Mouse (Mus musculus): ENCODE results near the gene Fasl.

Gene Fasl

DNA sequence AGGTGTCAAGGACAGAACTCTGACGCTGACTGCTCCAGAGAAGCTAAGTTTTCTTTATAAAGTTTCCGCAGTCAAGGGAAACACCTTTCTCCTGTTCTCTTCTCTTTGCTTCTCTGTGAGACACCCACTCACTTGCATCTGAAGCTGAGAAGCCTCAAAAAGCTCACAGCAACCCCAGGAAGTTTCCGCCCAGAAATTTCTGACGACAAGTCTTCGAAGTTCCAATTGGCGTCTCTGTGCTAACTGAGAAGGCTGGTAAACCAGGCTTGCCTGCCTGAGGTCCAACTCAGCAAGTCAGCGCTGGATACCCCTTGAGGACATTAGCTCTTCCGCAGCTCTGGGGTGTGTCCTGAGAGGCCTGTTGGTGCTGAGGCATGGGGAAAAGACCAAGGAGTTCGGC is at the start of gene Fasl:
Gene Fasl (minus strand): TSS at position 157 of the 400 bp plus-strand sequence.
- DNase-seq (ENCODE audit: inconsistent age in 2 of 2, low spot score in 1 of 2) = no peak

DNA sequence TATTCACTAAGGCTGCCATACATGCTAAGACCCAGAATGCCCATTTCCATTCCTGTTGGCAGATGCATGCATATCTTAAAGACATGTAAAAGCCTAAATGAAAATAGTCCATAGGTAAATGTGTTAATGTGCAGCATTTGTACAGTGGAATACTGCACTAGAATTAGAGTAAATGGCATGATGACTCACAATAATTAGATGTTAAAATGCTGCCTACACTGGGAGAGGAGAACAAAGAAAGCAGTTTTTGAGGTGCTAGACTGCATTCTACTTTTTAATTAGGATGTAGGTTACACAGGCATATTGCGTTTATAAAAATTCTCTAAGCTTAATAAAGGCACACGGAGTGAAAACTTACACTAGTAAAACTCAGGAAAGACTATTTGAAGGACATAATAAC is 38.4 kb upstream of the Fasl start:
- DNase-seq (ENCODE audit: inconsistent age in 2 of 2, low spot score in 1 of 2) = no peak

DNA sequence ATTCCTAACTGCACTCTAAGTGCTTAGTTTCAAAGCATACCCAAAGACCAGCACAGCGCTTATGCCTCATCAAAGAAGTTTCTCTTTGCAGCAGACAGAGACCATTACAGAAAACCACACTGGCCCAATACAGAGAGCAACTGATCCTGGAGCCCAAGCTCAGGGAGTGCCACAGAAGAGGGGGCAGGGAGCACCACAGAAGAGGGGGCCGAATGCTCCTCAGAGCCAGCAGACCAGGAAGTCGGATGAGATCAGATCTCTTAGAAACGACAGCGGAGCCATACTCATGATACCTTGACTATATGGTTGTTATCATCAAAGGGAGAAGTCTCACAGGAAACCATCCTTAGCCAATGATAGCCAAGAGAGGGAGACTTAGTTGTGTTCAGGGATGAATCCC is 21.1 kb upstream of the Fasl start:
- DNase-seq (ENCODE audit: inconsistent age in 2 of 2, low spot score in 1 of 2) = no peak

DNA sequence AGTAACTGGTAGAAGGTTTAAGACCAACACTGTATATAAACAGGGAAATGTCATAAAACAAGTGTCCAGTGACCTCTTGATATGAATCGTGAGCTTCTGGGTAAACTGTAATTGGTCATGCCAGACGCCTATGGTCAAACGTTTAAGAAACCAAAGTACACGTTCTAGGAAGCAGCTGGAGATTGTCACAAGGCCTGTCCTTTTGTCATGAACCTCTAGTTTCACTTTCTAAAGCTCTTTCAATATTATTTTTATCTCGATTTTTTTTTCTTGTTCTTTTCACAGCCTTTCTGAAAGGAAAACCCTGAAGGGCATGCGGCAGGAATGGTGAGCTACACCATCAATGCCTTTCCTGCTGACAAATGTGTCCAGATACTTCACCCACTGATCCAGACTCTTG is 20.7 kb upstream of the Fasl start:
- no peak for DNase-seq (ENCODE audit: inconsistent age in 2 of 2, low spot score in 1 of 2)

DNA sequence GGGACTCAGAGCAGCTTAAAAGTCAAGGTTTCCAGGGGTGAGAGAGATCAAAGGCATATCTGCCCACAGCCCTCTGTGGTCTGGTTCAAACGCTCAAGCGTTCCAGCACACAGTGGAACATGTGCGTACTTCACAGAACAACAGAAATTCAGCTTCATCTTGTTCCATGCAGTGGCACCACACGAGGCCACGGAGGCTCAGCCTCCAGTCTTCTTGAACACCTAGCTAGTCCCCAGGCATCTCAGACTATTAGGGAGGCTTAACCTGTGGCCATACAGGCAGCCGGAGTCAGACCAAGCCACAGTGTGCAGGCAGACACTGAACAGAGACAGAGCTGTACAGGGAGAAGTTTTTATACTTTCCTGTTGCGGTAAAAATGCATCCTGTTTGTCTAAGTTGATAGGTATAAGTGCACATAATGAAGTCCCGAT is 16.3 kb upstream of the Fasl start:
- peak; percentile 51 to 69 for DNase-seq (ENCODE audit: inconsistent age in 2 of 2, low spot score in 1 of 2)

DNA sequence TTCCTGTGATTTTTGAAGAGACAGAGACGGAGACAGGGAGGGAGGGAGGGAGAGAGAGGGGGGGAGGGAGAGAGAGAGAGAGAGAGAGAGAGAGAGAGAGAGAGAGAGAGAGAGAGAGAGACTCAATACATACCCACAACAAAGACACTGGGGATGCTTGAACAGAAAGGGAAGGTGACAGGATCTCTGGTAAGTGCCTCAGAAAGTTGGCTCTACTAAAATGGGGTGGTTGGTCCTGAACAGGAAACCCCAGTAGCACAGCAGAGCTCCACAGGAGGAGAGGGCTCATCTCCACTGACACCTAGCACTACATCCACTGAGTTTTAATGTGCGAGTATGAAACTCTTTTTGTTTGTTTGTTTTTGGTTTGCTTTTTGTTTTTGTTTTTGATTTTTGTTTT is 13.0 kb upstream of the Fasl start:
- DNase-seq (ENCODE audit: inconsistent age in 2 of 2, low spot score in 1 of 2) = no peak

DNA sequence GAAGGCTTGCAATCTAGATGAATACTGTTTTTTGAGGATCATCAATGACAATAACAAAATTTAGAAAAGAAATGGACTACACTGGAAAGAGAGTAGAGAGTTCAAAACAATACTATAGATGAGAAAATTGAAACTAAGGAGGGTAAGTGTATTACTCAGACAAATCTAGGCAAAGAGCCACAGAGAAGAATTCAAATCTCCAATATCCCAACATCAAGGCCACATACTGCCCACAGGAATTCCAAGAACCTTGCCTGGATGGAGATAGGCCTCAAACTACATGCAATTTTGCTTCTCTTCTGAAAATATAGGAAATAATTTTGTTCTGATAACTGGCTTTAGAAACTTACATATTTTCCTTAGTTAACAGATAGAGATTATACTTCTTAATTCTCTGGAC is 12.0 kb upstream of the Fasl start:
- DNase-seq (ENCODE audit: inconsistent age in 2 of 2, low spot score in 1 of 2) = no peak

DNA sequence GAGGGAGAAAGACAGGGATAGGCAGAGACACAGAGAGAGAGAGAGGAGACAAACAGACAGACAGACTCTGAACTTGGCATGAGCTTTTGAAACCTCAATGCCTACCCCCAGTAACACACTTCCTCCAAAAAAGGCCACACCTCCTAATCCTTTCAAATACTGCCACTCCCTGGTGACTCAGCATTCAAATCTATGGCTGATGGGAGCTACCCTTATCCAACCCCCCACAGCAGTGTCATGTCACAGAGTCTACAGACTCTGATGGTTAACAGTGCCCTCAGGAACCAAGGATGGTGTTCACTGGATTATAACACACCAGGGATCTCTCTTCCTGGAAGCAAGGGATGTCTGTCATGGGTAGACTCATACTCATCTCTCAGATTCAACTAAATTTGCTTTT is 11.5 kb upstream of the Fasl start:
- DNase-seq (ENCODE audit: inconsistent age in 2 of 2, low spot score in 1 of 2) = no peak

DNA sequence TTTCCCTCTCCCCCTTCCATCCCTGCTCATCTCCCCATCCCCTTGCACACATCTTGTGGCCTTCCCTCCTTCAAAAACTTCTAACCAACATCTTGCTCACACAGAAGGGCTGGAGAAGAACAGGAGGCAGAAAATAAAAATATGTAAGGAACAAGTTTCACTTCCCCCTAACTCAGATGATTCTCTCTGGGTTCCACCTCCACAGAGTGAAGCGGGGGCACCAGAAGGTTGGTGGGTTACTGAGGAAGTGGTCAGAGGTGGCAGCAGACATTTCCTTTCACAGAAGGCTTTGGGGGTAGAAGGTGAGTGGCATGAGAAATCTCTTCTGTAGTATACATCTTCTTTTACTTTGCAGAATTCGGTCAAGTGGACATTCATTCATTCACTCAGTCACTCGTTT is 10.6 kb upstream of the Fasl start:
- no peak for DNase-seq (ENCODE audit: inconsistent age in 2 of 2, low spot score in 1 of 2)

DNA sequence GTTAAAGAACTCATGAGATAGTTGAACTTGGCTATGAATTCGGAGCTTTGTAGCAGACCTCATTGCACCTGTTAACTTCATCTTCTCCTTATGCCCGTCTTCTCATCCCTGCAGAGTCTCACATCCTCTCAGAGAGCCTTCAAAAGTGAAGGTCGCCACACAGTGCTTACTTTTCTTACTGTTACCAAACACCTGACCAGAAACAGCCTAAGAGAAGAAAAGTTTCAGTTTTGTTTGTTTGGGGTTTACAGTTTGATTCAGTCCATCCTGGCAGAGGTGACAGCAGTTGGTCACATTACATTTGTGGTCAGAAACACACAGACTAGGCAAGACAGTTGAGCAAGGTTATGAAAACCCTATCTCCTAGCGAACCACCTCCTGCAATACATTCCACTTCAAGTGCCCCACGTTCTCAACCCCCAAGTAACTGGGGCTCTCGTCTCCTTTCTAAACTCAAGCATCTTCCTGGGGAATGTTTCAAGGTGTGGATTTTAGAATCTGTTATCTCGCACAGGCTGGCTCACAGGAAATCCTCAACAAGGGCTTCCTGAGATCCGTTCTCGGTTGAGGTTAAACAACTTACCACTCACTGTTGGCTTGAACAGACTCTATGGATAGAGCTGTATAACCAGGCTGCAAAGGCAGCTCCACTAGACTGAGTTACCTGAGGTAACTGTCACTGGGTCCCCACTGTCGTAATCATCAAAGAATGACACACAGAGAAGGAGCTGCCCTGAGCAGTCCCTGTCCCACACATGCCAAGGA is 6.3 kb upstream of the Fasl start:
- DNase-seq (ENCODE audit: inconsistent age in 2 of 2, low spot score in 1 of 2) = no peak

DNA sequence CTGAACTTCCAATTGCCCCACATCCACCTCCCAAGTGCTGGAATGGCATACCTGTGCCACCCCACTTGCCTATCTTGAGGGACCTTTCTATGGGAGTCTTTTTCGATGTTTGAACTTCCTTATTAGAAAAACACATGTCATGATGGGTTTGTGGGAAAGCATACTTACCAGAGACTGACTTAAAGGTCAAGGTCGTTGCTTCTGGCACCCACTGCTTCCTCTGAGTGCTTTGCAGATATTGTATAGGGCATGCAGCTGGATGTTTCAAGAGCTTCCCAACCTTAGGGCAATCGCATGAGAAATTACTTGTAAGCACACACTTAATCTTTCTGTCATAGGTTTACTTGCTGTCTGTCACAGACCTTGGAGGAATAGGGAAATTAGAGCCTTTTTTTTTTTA is 5.0 kb upstream of the Fasl start:
- peak in 1 of 2 experiments; percentile 39 for DNase-seq (ENCODE audit: inconsistent age in 2 of 2, low spot score in 1 of 2)

DNA sequence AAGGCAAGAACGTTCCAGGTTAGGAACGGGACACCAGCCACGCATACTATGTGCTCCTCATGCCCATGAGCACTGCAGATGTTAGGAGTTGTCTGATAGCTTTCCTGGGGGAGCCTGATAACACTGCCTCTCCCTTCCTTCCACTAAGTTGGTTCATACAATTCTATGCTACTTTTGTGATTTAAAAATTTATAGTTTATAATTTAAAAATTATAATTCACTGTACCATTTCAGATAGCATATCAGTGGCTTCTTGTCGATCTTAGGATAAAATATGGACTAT is 4.3 kb upstream of the Fasl start:
- DNase-seq (ENCODE audit: inconsistent age in 2 of 2, low spot score in 1 of 2) = no peak

DNA sequence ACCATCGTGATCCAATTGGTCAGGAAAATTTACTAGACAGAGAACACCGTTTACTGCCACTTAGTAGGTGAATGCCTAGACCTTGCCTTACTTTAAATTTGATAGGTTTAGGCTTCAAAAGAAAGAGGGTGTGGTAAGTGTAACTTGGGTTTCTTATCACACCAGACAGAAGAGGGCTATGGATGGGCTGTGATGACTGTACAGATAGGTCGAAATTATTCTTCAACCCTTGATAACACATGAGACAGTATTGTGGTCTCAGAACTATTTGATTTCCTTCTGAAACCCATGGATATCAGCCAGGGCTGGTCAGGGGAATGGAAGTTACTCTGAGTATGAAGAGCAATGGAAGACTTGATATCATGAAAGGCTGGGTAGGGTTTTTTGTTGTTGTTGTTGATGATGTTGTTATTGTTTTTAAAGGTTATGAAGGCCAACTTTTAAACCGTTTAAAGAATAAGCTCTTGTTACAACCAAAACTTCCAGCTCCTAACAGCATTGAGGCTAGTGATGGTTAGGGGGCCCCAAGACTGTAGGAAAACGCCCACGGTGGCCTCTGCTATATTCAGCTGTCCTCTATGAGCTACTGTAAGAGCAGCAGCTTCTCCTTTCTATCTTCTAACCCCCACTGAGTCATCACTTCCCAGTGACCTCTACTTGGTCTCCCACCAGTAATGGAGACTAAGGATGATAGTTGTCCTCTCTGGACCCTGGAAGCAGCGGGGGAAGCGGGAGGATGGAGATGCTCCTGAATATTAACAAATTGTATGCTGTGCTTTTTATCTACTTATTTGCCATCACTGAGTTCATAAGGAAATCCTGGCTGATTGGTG is 3.8 kb upstream of the Fasl start:
- no peak for DNase-seq (ENCODE audit: inconsistent age in 2 of 2, low spot score in 1 of 2)

DNA sequence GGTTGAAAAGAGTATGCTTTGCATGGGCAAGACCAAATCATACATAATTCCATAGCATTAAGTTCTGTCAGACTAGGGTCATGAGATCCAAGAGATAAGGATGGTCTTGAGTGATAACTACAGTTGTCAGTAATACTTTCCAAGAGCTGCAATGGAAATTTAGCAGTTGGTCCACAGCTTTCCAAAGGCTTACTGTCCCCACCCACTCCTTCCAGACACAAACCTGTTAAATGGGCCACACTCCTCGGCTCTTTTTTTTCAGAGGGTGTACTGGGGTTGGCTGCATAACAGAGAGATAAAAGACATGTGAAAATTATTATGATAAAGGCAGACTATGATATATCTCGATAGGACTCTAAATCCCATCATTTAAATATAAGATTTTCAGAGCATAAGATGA is 5.6 kb downstream of the Fasl start:
- no peak for DNase-seq (ENCODE audit: inconsistent age in 2 of 2, low spot score in 1 of 2)

DNA sequence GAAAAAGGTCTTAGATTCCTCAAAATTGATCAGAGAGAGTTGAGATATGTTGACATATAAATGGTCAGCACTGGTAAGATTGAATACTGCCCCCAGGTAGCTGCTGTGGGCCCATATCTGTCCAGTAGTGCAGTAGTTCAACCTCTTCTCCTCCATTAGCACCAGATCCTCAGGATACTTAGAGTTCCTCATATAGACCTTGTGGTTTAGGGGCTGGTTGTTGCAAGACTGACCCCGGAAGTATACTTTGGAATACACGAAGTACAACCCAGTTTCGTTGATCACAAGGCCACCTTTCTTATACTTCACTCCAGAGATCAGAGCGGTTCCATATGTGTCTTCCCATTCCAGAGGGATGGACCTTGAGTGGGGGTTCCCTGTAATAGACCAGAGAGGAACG is 6.7 kb downstream of the Fasl start:
- no peak for DNase-seq (ENCODE audit: inconsistent age in 2 of 2, low spot score in 1 of 2)

DNA sequence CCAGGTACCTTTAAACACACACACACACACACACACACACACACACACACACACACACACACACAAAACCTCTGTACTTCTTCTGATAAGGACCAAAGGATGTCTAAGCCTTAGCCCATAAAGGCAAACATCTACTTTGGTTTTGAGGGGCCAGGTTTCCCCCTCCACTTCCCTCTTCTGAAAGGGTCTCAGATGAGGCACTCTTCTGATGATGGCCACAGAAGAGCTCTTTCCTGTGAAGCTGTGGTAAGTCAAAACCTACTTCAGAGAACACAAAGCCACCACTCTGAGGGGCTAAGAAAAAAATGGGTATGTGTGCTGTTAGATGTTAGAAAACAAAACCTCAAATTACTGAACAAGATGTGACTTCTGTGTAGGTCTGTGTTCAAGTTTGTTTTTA is 9.2 kb downstream of the Fasl start:
- DNase-seq (ENCODE audit: inconsistent age in 2 of 2, low spot score in 1 of 2) = no peak

DNA sequence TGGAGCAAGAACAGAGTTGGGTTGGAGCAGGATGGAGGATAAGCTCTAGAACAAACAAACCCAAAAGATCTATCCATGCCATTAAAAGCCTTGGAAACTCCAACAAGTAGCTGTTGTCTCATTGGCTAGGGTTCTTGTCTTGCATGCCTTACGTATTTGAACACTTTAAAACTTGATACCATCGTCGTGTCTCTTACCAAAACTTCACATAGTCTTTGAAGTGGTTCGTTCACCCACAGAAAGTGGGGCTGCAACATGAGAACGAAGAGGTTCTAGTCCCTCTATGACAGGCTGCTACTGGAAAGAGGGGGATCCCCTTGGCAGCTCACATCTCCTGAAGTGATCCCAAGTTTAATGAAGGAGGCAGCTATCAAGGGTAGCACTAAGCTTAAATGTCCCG is 13.1 kb downstream of the Fasl start:
- no peak for DNase-seq (ENCODE audit: inconsistent age in 2 of 2, low spot score in 1 of 2)

DNA sequence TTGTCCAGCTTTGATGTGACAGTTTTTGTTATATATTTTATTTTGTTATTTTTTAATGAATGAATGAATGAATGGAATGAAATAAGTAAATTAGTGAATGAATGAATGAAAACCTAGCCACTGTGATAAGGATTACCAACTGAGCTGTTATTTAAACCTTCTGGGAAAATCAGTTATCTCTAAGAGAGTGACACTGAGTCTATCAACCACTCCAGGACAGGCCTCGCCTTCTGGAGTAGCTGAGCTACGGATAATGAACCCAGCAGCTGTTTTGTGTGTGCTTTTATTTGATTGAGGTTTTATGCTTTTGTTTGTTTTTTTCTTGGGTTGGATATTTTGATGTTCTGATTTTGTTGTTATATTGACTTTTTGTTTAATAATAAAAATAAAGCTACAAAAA is 17.0 kb downstream of the Fasl start:
- DNase-seq (ENCODE audit: inconsistent age in 2 of 2, low spot score in 1 of 2) = no peak

DNA sequence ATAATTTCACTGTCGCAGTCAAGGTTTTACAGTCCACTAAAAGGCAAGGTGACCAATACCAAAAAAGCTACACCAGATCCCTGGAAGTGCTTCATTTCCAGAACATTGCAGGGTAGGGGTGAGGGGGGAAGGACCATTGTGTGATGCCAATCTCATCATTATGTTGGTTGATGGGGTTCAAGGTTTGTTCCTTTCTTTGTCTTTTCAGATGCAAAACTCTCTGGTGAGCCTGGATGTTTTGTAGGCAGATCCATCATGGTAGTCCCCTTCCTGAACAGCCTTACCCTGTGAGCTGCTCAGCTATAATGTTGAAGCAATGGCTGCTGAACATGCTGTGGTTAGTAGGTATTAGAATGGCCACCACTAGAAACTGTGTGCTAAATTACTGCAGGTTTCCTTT is 19.0 kb downstream of the Fasl start:
- no peak for DNase-seq (ENCODE audit: inconsistent age in 2 of 2, low spot score in 1 of 2)

DNA sequence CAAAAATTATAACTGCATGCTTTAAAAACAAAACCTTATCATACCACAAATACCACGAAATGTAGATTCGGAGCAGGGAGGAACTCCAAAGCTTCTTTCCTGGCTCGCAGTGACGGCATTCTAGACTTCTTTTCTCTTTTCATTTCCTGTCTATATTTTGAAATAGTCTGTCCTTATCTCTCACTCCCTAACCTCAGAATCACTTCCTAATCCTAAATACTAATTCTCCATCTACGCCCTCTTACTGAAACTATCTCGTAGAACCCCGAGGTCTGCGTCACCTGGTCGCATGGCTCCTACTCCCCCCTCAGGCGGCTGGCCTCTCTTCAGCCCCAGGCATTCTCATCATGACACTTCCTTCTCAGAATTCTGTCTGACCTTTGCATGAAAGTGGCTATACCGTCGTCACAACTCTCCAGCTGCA is 21.2 kb downstream of the Fasl start:
- no peak for DNase-seq (ENCODE audit: inconsistent age in 2 of 2, low spot score in 1 of 2)

DNA sequence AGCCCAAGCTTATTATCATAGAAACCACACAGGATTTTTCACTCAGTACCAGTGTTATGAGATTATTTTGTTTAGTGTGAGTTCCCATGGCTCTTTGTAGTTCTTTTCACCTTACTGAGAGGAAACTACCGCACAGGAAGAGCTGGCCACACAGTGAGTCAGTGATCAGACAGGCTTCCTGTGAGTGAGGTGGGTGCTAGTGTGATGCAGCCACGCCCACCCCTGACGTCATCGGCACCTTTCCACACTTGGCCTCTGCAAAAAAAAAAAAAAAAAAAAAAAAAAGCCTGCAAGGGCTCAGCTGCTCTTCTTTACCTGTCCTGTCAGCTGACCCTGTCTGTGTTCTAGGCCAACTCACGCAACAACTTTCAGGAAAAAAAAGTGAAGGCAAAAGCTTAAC is 21.6 kb downstream of the Fasl start:
- peak in 1 of 2 experiments; percentile 14 for DNase-seq (ENCODE audit: inconsistent age in 2 of 2, low spot score in 1 of 2)

DNA sequence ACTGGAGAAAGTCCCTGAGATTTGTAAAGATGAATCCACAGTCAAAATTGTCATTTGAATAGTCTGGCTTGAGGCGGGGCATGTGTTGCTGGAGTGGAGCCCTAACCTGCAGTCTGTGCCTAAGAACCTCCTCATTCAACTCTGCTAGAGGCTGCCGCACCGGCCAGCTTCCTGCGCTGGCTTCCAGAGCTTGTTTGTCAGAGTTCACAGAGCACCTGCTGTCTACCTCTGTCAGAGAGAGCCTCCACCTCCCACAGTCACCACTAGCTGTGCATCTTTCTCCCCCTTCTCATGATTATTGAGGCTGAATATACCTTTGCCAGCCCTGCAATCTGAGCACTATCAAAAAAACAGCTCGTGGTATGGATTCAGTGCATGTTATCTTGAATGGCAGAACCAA is 22.4 kb downstream of the Fasl start:
- DNase-seq (ENCODE audit: inconsistent age in 2 of 2, low spot score in 1 of 2) = no peak

DNA sequence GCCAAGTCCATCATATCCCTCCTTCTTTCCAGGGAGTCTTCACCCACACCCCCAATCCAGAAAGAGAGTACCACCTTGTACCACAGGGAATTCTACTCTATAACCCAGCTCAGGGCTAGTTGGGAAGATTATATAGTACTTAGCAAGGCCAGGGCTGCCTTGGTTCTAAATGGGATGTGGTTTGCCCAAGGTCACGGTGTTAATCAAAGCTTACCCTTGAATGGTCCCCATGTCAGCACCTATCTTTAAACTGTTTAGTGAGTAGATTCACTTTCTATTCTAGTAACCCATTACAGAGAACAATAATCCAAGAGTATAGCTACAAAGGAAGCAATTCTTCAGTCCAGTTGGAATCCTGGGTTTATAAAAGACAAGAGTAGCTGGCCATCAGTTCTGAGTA is 23.3 kb downstream of the Fasl start:
- DNase-seq (ENCODE audit: inconsistent age in 2 of 2, low spot score in 1 of 2) = no peak

Measured in adrenal gland, adult (tissue).